Mouse (Mus musculus) testis, adult 2 months (tissue): Measurements from ENCODE around the gene Ift80. TPM values are rescaled to one million over a fixed set of nuclear protein-coding genes. Genes with fewer than 3 reads are reported as not detected.
A peak's percentile ranks its signal among the peaks of the same experiment; 100 is the strongest.
"Not testable (repeated sequence)": the region's sequence is repeated elsewhere in the genome, so short reads cannot be mapped to it uniquely, and the experiment has no call there.

Experiments used
- H3K27ac ChIP-seq: fragments of 200-500 bp; 2 replicates; pipeline ENCODE4 v1.5.1; 2012; ENCODE audit warnings: low read depth, low read length; ENCODE audit not compliant: control insufficient read depth, insufficient read depth
- H3K27me3 ChIP-seq: fragments of 200-500 bp; 2 replicates; pipeline ENCODE4 v1.6.1; 2012; ENCODE audit warnings: mild to moderate bottlenecking, low read length, moderate library complexity; ENCODE audit not compliant: control insufficient read depth, insufficient read depth
- H3K36me3 ChIP-seq: fragments of 200-500 bp; 2 replicates; pipeline ENCODE4 v1.6.1; 2012; ENCODE audit warnings: mild to moderate bottlenecking, low read length; ENCODE audit not compliant: control insufficient read depth, insufficient read depth
- H3K4me1 ChIP-seq: fragments of 200-500 bp; 2 replicates; pipeline ENCODE4 v1.6.1; 2012; ENCODE audit warnings: low read length; ENCODE audit not compliant: control insufficient read depth, insufficient read depth
- H3K4me3 ChIP-seq: fragments of 200-500 bp; 2 replicates; pipeline ENCODE4 v1.5.1; 2012; ENCODE audit warnings: low read depth, mild to moderate bottlenecking, low read length, moderate library complexity, mixed read lengths; ENCODE audit not compliant: control insufficient read depth
- CTCF ChIP-seq: fragments of 200-500 bp; IDR thresholded peaks from 2 replicates; pipeline ENCODE4 v1.5.1; 2012; ENCODE audit warnings: low read depth, mild to moderate bottlenecking, inconsistent platforms, low read length, moderate library complexity; ENCODE audit not compliant: control insufficient read depth, insufficient read depth, insufficient replicate concordance
- POLR2A ChIP-seq: fragments of 200-500 bp; IDR thresholded peaks from 2 replicates; pipeline ENCODE4 v1.6.1; 2012; ENCODE audit warnings: low read depth, mild to moderate bottlenecking, inconsistent platforms, low read length, moderate library complexity; ENCODE audit not compliant: control insufficient read depth
- polyA plus RNA-seq: library from polyadenylated mRNA; depleted of rRNA; stranded (reverse); fragments of >200 nt; gene quantifications from 2 replicates; pipeline ENCODE4 v1.2.3, GENCODE M21; 2012

Gene Ift80
- polyA plus RNA-seq, 1 experiment: 30.9 TPM

DNA sequence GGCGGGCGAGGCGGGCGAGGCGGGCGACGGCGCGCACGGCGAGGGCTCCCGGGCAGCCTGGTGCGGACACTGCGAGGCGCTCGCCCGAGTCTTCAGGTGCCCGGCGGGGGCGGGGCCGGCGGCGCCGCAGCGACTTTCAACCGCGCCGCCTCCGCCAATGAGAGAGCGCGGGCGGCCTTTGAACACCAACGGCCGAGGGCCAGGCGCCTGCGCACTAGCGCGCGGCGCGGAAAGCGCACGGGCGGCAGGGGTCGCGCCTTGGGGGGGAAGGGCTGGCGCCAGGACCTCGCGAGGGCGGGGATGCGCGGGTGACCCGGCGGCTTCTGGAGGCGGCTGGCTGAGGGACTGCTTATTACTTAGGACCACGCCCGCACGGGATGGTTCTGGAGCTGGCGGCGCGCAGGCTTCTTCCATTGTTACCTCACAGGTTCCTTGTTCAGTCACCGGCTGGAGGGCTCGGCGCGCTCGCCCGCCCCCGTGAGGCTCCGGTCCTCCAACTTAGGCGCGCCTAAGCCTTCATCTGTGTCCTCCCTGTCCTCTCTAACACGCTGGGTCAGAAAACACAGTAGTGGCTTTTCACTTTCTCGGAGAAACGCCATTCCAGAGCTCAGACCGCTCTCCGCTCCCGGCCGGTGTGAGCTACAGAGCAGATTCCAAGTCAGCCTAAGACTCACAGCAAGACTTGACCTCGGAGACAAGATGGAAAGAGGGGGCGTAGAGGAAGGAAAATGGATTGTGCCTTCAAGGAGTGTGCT, 40.5 kb upstream of the Ift80 start, which contains the start of gene Trim59:
Gene Trim59 (minus strand): TSS at position 111 of the 755 bp plus-strand sequence.
- TF ChIP-seq POLR2A (peak; percentile 72), CTCF (no peak)
- Histone ChIP-seq H3K4me3 (peak within 1 kb of the TSS; percentile 97), H3K27ac (peak within 1 kb of the TSS; percentile 77), H3K27me3 (no peaks in the 10 kb centered on the region), H3K4me1 (peaks cover 15% of the 10 kb centered on the region), H3K36me3 (no peaks in the 10 kb centered on the region)

DNA sequence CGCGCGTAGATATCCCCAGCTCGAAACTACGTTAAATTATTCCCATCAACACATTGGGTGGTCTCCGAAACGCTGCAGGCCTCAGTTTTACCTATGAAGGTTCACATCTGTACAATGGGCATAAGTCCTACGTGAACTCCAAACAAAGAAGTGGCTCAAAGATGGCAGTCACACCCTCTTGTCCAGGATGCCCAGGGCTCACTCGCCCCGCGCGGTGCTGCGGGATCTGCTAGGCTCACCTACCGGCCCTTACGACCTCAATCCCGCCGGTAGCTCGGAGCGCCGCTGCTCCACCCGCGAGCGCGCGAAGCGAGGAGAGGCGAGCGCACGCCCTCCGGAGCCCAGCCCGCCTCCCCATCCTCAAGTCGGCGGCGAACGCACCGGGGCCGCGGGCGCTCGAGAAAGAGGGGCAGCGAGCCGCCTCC, 39.8 kb upstream of the Ift80 start:
- no peaks in the 10 kb centered on the region for H3K27me3 ChIP-seq
- H3K4me3 ChIP-seq: peak overlapping the region; percentile 97
- H3K36me3 ChIP-seq: no peaks in the 10 kb centered on the region
- H3K4me1 ChIP-seq: peaks cover 12% of the 10 kb centered on the region
- TF ChIP-seq CTCF (no peak), POLR2A (no peak)
- peak overlapping the region; percentile 77 for H3K27ac ChIP-seq

DNA sequence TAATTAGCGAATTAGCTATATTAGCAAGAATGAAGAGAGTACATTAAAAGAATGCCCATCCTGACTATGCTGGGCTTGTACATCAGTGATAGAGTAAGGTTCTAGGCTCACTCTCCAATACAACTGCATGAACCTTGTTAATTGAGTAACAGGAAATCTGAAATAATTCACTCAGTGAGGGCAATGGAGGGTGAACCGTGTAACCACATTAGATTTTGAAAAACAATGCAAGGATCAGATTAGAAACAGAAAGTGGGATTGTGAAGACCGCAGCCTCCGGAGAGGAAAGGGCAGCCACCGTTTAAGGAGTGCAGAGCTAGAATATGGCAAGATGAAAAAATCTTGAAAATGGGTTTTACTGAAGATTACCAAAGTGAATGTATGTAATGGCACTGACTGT, 36.9 kb upstream of the Ift80 start:
- no peaks in the 10 kb centered on the region for H3K36me3 ChIP-seq
- peaks cover 6% of the 10 kb centered on the region for H3K4me1 ChIP-seq
- TF ChIP-seq CTCF (no peak), POLR2A (no peak)
- H3K27ac ChIP-seq: no peak overlapping the region
- peak overlapping the region; percentile 43 for H3K4me3 ChIP-seq
- no peaks in the 10 kb centered on the region for H3K27me3 ChIP-seq

DNA sequence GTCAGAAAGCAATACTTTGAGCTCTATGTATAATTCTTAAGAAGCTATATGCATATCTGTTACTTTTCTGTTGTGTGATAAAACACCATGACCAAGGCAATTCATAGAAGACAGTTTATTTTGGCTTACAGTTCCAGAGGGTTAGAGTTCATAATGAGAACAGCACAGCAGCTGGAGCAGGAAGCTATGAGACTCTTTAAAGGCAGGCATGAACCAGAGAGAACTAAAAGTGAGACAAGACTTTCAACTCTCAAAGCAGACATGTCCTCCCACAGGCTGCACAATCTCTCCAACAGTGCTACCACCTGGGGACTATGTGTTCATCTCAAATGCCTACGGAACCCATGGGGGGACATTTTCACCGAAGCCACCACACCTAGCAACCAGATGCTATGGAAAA, 35.7 kb upstream of the Ift80 start:
- Histone ChIP-seq H3K4me3 (peak overlapping the region; percentile 20; the same call in 1 of the 2 replicates), H3K4me1 (no peaks in the 10 kb centered on the region), H3K27ac (peak overlapping the region; percentile 49; the same call in 1 of the 2 replicates), H3K36me3 (no peaks in the 10 kb centered on the region), H3K27me3 (no peaks in the 10 kb centered on the region)
- TF ChIP-seq POLR2A (no peak), CTCF (no peak)

DNA sequence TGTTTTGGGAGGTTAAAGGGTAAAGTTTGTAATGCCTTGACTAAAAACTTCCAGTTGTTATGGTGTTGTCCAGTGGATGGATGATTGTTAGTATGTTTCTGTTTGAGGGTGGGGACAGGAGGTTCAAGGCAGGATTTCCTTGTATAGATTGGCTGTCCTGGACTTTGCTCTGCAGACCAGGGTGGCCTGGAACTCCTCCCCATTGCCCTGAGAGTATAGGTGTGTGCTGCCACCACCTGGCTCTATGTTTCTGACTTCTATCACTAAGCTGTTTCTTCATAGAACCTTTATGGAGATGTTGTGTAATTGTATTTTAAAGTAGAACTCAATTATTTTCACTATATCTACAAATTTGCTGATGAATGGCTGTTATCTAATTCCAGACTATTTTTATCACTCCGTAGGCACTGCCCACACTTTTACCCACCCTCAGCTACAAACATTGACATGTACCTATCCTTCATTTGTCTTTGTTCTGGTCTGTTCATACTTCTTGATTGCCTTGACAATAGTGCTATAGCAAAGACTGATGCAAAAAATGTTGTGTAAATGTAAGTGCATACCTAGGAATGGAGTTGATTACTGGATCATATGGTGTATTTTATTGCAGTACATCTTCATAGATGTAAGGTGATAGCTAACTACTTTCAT, 21.9 kb upstream of the Ift80 start:
- Histone ChIP-seq H3K27ac (no peak overlapping the region), H3K27me3 (no peaks in the 10 kb centered on the region), H3K4me1 (no peaks in the 10 kb centered on the region), H3K4me3 (no peak overlapping the region), H3K36me3 (peaks cover 1% of the 10 kb centered on the region; the same call in 1 of the 2 replicates)
- no peak for TF ChIP-seq CTCF
- TF ChIP-seq POLR2A: no peak

DNA sequence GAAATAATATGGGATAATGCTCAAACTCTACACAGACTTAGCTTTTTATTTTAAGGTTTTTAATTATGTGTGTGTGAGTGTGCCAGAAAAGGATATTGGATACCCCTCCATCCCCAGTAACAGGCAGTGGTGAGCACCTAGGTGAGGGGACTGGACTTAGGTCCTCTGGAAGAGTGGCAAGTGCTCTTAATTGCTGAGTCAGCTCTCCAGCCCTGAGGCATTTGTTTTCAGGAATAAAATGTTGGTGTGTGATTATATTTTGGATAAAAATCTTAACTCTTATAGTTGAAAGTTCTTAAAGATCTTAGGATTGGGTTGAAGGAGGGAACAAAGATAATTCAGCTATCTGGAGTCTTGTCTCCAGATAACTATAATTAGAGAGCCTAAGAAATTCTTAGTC, 16.4 kb upstream of the Ift80 start:
- H3K27ac ChIP-seq: no peak overlapping the region

DNA sequence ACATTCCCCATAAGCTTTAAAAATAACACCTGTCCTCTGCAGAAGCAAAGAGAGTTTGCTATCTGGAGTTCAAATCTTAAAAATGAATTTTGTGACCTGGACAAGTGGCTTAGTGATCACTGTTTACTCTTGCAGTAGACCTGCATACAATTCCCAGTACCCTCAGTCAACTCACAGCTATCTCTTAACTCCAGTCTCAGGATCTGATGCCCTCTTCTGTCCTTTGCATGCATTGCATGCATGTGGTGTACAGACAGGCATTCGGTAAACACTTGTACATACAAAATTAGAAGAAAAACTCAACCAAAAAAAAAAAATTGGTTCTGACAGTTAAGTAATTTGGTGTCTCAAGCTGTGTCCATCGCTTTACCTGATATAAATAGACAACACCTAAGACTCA, 15.9 kb upstream of the Ift80 start:
- Histone ChIP-seq H3K4me1 (no peaks in the 10 kb centered on the region), H3K36me3 (no peaks in the 10 kb centered on the region; the same call in 1 of the 2 replicates), H3K27me3 (no peaks in the 10 kb centered on the region), H3K4me3 (no peak overlapping the region), H3K27ac (no peak overlapping the region)
- no peak for TF ChIP-seq CTCF
- no peak for TF ChIP-seq POLR2A

More for the DNA sequence above, 16.4 kb upstream of the Ift80 start:
- Histone ChIP-seq H3K4me1 (no peaks in the 10 kb centered on the region), H3K4me3 (no peak overlapping the region), H3K36me3 (no peaks in the 10 kb centered on the region; the same call in 1 of the 2 replicates), H3K27me3 (no peaks in the 10 kb centered on the region)
- no peak for TF ChIP-seq POLR2A
- TF ChIP-seq CTCF: no peak

DNA sequence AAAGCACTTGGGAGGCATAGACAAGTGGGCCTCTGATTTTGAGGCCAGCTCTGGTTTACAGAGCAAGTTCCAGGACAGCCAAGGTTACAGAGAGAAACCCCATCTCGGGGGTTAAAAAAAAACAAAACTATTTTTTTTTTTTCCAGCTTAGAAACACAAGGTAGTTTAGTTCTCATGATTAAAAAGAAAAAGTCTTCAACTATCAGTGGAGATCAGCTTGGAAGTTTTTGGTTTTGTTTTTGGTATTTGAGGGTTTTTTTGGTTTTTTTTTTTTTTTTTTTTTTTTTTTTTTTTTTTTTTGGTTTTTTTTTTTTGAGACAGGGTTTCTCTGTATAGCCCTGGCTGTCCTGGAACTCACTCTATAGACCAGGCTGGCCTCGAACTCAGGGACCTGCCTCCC, 14.3 kb upstream of the Ift80 start:
- H3K27me3 ChIP-seq, H3K4me3 ChIP-seq, H3K4me1 ChIP-seq, H3K27ac ChIP-seq, H3K36me3 ChIP-seq: not testable (repeated sequence)
